Mouse (Mus musculus) neural tube, embryonic 14.5 days (tissue): ENCODE measurements around the gene Slc22a14. TPM values are rescaled to one million over a fixed set of nuclear protein-coding genes. Genes with fewer than 3 reads are reported as not detected.

Experiments
- ATAC-seq: fragments of 200-750 bp; cut with Nextera tagmentation; 2 replicates; pipeline ENCODE4 v1.8.0; 2017; ENCODE audit warnings: low read depth, mild to moderate bottlenecking, moderate TSS enrichment, moderate library complexity
- H3K27ac ChIP-seq: fragments of 300-500 bp; sonication (generic); 2 replicates; pipeline ENCODE4 v1.5.1; 2014; ENCODE audit warnings: low read depth, mild to moderate bottlenecking, control low read depth, low read length, moderate library complexity, mixed read lengths
- H3K27me3 ChIP-seq: fragments of 300-500 bp; sonication (generic); 2 replicates; pipeline ENCODE4 v1.6.1; 2014; ENCODE audit warnings: low read length; ENCODE audit not compliant: control insufficient read depth, insufficient read depth
- H3K36me3 ChIP-seq: fragments of 300-500 bp; sonication (generic); 2 replicates; pipeline ENCODE4 v1.6.1; 2014; ENCODE audit warnings: low read length, mixed read lengths; ENCODE audit not compliant: control insufficient read depth, insufficient read depth
- H3K4me1 ChIP-seq: fragments of 300-500 bp; sonication (generic); 2 replicates; pipeline ENCODE4 v1.6.1; 2014; ENCODE audit warnings: low read length; ENCODE audit not compliant: control insufficient read depth, insufficient read depth
- H3K4me2 ChIP-seq: fragments of 300-500 bp; sonication (generic); 2 replicates; pipeline ENCODE4 v1.6.1; 2014; ENCODE audit warnings: mild to moderate bottlenecking, low read depth, low read length, control low read depth
- H3K4me3 ChIP-seq: fragments of 300-500 bp; sonication (generic); 2 replicates; pipeline ENCODE4 v1.5.1; 2014; ENCODE audit warnings: low read depth, low read length, control low read depth, mixed read lengths
- H3K9ac ChIP-seq: fragments of 300-500 bp; sonication (generic); replicated peaks from 2 replicates; pipeline ENCODE4 v1.6.1; 2014; ENCODE audit warnings: low read depth, mild to moderate bottlenecking, control low read depth, low read length, mixed read lengths
- H3K9me3 ChIP-seq: fragments of 300-500 bp; sonication (generic); 2 replicates; pipeline ENCODE4 v1.6.1; 2016; ENCODE audit warnings: low read length; ENCODE audit not compliant: control insufficient read depth
- WGBS: fragments of 180-500 bp; shearing (Covaris S2); extraction: QIAGEN DNeasy Blood & Tissue Kit; methylation state at CpG from one replicate; pipeline ENCODE4 v1.1.7; 2014; 5-methylcytosine and 5-hydroxymethylcytosine counted together
- polyA plus RNA-seq: library from polyadenylated mRNA; unstranded; fragments of >200 nt; fragmentation: Nextera tagmentation; extraction: Ambion mirVana; gene quantifications from 2 replicates; pipeline ENCODE4 v1.2.1, GENCODE M21; 2014

Gene Slc22a14
- not detected in 2 replicates for polyA plus RNA-seq

DNA sequence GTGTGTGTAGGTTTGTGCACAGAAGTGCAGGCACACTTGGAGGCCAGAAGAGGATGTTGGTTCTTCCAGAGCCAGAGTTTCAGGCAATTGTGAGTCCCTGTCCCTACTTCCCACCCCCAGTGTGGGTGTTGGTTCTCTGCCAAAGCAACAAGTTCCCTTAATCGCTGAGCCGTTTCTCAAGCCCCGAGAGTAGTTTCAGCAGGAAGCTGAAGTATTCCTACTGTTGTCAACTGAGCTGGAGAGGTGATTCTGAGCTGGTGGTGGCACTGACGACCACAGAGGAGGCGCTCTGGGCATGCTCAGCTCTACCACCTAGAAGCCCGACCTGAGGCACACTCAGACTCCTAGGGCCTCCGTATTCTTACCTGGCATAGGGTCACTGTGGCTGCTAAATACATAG lies at the start of gene Slc22a14:
TSS of gene Slc22a14 (minus strand) at position 270 of the 400 bp plus-strand sequence.
- Histone ChIP-seq H3K4me1 (no peaks in the 10 kb centered on the region), H3K9ac (no peak within 1 kb of the TSS), H3K27me3 (no peaks in the 10 kb centered on the region), H3K4me2 (no peak within 1 kb of the TSS), H3K9me3 (no peaks in the 10 kb centered on the region), H3K36me3 (no peaks in the 10 kb centered on the region), H3K4me3 (no peak within 1 kb of the TSS), H3K27ac (no peak within 1 kb of the TSS)
- 70% methylated on average over 7 of the region's 7 CpGs for WGBS
- no peak for ATAC-seq

DNA sequence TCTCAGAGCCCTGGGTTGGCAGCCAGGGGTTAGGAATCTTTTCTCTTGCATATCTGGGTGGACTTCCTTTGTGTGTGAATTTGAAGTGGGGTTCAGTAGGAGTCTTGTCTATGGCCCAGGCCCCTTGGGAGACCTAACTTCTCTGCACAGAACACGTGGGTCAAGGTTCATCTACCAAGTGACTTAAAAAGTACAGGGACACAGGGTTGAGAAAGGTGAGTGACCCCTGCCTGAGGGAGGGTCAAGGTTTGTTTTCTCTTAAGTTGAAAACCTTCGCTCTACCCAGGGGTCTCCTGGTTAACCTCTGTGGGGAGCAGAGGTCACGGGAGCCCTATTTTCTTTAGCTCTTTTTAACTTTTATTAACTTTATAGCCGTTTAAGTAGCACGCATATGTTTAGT lies 44.5 kb upstream of the Slc22a14 start:
- H3K27me3 ChIP-seq: no peaks in the 10 kb centered on the region
- no peak for ATAC-seq
- no peak overlapping the region for H3K9ac ChIP-seq
- no peak overlapping the region for H3K4me2 ChIP-seq
- no peak overlapping the region for H3K4me3 ChIP-seq
- H3K9me3 ChIP-seq: no peaks in the 10 kb centered on the region
- 89% methylated on average over 5 of the region's 5 CpGs for WGBS
- peaks cover 3% of the 10 kb centered on the region; the same call in 1 of the 2 replicates for H3K4me1 ChIP-seq
- no peaks in the 10 kb centered on the region for H3K36me3 ChIP-seq
- no peak overlapping the region for H3K27ac ChIP-seq

DNA sequence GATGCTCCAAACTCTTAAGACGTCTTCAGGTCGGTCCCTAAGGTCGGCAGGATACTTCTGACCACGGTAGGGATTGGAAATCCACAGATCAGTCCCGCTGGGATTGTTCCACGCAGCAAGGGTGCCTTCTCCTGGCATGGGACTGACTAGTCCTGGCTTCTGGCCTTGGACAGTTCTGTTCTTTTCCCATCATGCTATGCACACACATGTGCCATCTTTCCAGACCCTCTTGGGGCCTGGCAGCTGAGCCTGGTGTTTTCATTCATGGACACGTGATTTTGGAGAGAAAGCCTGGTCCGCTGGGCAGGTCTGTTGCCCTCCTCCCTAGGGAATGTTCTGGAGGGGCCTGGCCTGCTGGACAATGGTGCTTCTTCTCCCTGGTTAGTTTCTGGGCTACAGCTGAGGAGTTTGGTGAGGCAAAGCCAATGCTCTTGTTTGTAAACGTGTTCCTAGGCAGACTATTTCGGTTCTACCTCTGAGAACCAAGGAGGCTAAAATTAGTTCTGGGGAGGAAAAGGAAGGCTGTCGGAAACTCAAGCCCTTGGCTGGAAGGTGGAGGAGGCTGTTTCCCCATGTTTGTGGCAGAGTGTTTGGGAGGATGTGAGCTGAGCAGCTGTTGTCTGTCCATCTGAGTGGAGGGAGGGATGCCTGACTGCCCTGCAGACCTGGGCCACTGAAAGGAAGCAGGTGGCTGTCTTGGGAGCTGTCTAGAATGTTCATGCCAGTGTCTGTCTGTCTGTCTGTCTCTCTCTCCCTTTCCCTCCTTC lies 43.7 kb upstream of the Slc22a14 start:
- no peak overlapping the region for H3K4me2 ChIP-seq
- ATAC-seq: no peak
- 84% methylated on average over 11 of the region's 11 CpGs for WGBS
- no peaks in the 10 kb centered on the region for H3K27me3 ChIP-seq
- H3K27ac ChIP-seq: no peak overlapping the region
- H3K36me3 ChIP-seq: no peaks in the 10 kb centered on the region
- H3K4me1 ChIP-seq: peaks cover 8% of the 10 kb centered on the region
- H3K9me3 ChIP-seq: no peaks in the 10 kb centered on the region
- H3K4me3 ChIP-seq: no peak overlapping the region
- H3K9ac ChIP-seq: no peak overlapping the region

DNA sequence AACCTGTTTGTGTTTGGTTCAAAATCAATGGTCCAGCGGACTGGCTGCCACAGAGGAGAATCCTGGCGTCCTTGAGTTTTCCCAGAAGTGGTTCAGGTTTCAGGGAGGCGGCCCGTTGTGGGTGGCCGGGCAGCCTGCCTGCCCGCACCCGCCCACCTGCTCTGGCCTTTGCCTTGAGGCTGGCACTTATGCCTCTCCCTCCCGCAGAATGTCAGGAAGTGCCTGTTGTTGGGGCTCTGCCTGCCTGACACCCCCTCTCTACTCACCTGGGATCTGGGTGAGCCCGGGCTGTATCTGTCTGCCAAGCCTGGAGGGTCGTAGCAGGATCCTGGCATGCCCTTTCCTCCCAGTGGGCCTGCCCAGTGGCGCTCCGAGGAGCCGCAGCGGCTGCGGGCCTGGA lies 42.5 kb upstream of the Slc22a14 start:
- WGBS: 86% methylated on average over 15 of the region's 15 CpGs
- Histone ChIP-seq H3K9ac (no peak overlapping the region), H3K4me1 (peaks cover 15% of the 10 kb centered on the region)

GRCm38 (mm10) chr9:119404090-119404489 lies 38.7 kb upstream of the Slc22a14 start:
- no peaks in the 10 kb centered on the region for H3K9me3 ChIP-seq
- H3K36me3 ChIP-seq: no peaks in the 10 kb centered on the region
- H3K27ac ChIP-seq: no peak overlapping the region
- no peaks in the 10 kb centered on the region for H3K27me3 ChIP-seq
- peak overlapping the region; percentile 98 for H3K4me3 ChIP-seq
- ATAC-seq: no peak
- H3K4me1 ChIP-seq: peaks cover 15% of the 10 kb centered on the region
- H3K9ac ChIP-seq: peak overlapping the region; percentile 100; the same call in 1 of the 2 replicates
- peak overlapping the region; percentile 78 for H3K4me2 ChIP-seq
- WGBS: 61% methylated on average over 5 of the region's 5 CpGs

More for the DNA sequence above, 42.5 kb upstream of the Slc22a14 start:
- H3K27me3 ChIP-seq: no peaks in the 10 kb centered on the region
- H3K4me2 ChIP-seq: no peak overlapping the region
- ATAC-seq: no peak
- H3K4me3 ChIP-seq: no peak overlapping the region
- H3K27ac ChIP-seq: no peak overlapping the region
- no peaks in the 10 kb centered on the region for H3K9me3 ChIP-seq
- H3K36me3 ChIP-seq: no peaks in the 10 kb centered on the region

DNA sequence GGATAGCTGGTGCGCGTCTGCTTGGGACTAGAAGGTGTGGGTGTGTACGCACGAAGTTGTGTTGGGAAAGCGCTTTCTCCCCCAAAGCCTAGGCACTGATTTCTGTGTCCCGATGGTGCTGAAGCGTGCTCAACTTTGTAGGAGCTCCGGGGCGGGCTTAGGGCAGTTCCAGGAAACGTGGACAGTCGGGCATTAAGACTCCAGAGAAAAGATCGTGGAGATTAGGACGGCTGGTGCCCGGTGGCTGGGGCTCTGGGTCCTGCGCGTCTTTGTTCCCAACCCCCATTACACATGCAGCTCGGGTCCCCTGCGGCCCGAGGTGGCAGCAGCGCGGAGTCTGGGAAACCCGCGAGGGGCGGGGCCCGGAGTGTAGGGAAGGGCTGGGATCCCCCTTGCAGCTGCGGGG lies 37.9 kb upstream of the Slc22a14 start:
- no peaks in the 10 kb centered on the region for H3K27me3 ChIP-seq
- H3K4me1 ChIP-seq: peaks cover 15% of the 10 kb centered on the region
- H3K36me3 ChIP-seq: no peaks in the 10 kb centered on the region
- WGBS: under 1% methylated on average over 26 of the region's 26 CpGs
- ATAC-seq: peak; percentile 41; the same call in 1 of the 2 replicates
- peak overlapping the region; percentile 98 for H3K4me3 ChIP-seq
- no peaks in the 10 kb centered on the region for H3K9me3 ChIP-seq
- peak overlapping the region; percentile 78 for H3K4me2 ChIP-seq
- peak overlapping the region; percentile 99 for H3K27ac ChIP-seq
- H3K9ac ChIP-seq: peak overlapping the region; percentile 100

DNA sequence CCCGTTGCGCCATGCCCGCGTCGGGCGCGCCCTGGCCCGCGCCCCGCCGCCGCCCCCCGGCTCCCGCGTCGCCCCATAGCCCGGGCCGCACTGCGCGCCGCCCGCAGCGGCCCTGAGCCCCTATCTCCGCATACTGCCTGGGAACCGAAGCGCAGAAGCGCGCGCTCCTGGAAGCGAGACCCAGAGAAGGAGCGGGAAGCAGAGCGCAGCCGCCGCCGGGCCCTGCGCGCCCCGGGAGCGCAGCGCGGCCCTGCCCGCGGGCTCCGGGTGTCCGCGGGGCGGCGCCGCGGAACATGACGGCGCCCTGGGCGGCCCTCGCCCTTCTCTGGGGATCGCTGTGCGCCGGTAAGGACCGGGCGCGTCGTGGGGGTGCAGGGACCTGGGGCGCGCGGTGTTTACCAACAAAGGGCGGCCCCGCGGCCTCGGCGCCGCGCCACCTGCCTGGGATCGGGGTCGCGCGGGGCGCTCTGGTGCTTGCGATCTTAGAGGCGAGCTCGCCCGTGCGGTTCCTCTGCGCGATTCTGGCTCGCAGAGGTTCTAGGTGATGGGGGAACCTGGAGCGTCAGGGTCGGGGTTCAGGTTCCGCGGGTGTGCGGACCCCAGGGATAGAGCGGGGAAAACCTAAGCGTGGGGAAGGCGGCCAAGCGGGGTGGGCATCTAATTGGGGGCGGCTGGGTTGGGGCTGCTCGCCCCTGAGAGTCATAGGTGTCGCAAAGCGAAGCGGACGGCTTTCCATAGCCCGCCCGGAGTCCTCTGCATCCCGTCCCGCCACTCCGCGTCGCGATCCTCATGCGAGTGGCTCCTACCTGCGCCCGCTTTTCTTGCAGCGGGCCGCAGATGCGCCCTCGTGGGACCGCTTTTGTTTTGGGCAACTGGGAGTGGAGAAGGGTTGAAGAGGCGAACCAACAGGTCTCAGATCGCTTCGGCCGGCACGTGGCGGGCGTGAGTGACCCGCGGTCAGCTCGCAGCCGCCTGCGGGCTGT lies 37.2 kb upstream of the Slc22a14 start:
- peak; percentile 80 for ATAC-seq
- peak overlapping the region; percentile 99 for H3K27ac ChIP-seq
- 1% methylated on average over 85 of the region's 127 CpGs for WGBS
- peak overlapping the region; percentile 78 for H3K4me2 ChIP-seq
- no peaks in the 10 kb centered on the region for H3K27me3 ChIP-seq
- no peaks in the 10 kb centered on the region for H3K36me3 ChIP-seq
- H3K9me3 ChIP-seq: no peaks in the 10 kb centered on the region
- peak overlapping the region; percentile 98 for H3K4me3 ChIP-seq
- peak overlapping the region; percentile 100 for H3K9ac ChIP-seq
- H3K4me1 ChIP-seq: peaks cover 15% of the 10 kb centered on the region

GRCm38 (mm10) chr9:119401801-119402214 lies 36.5 kb upstream of the Slc22a14 start, which contains the start of gene Acvr2b:
Gene Acvr2b, plus strand, starts transcription at chr9:119402118.
- WGBS: under 1% methylated on average over 26 of the region's 32 CpGs
- ATAC-seq: peak; percentile 95
- Histone ChIP-seq H3K4me3 (peak within 1 kb of the TSS; percentile 98), H3K27ac (peak within 1 kb of the TSS; percentile 99), H3K27me3 (no peaks in the 10 kb centered on the region), H3K9ac (peak within 1 kb of the TSS; percentile 100), H3K36me3 (no peaks in the 10 kb centered on the region), H3K4me1 (peaks cover 15% of the 10 kb centered on the region), H3K4me2 (peak within 1 kb of the TSS; percentile 78), H3K9me3 (no peaks in the 10 kb centered on the region)
